Mouse (Mus musculus) 3134 (cell line): ENCODE results near the gene Cdh8.
"Not testable (repeated sequence)": the region's sequence is repeated elsewhere in the genome, so short reads cannot be mapped to it uniquely, and the experiment has no call there.

Experiments used
- DNase-seq: peaks from one replicate; pipeline ENCODE4 v3.0.0-alpha.2; 2011; ENCODE audit warnings: low spot score; ENCODE audit not compliant: insufficient read length; ENCODE audit errors: extremely low read depth

Gene Cdh8

DNA sequence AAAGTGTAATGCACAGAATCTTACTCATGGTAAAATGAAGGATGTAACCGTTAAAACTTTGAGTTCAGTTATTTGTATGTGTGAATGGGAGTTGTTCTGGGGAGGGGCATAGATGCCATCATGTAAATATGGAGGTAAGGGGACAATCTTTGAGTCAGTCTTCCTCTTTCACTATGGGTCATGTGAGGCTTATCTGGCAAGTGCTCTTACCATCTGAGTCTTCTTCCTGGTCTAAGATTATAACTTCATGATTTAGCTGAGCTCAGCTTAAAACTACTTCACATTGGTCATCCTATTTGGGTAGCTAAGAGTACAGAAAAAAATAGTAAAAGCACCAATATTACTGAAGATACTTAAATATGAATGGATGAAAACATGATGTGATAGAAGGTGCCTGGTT, 126.1 kb downstream of the Cdh8 start:
- DNase-seq: no peak

DNA sequence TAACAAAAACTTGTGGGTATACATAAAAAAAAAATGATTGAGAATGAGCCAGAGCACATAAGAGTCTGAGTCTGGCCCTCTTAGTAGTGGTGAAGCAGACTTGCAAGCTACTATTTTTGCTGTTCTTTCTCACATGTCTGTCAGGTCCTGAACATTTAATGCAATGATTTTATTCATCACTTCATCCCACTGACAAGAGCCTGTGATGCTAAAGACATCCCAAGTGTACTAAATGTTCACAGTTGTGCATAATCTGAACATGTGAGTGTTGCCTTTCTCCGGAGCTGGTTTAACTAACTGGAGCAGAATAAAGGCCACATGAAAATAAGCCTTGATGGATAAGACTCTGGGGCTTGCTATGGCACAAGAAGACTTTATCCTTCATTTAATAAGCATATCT, 131.2 kb downstream of the Cdh8 start:
- no peak for DNase-seq

DNA sequence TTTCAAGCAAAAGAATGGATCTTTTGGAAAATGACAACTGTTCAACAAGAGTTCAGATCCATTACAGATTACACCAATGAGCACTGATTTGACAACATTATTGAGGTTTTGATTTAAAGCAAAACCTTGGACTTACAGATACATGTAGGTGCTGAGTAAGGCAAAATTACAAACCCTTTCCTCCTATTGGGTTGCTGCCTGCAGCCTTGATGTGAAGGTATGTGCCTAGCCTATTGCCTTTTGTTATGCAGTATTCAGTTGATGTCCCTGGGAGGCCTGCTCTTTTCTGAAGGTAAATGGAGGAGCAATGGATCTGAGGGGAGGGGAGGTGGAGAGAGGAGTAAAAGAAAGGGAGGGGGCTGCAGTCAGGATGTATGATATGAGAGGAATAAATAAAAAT, 135.9 kb downstream of the Cdh8 start:
- DNase-seq: no peak

DNA sequence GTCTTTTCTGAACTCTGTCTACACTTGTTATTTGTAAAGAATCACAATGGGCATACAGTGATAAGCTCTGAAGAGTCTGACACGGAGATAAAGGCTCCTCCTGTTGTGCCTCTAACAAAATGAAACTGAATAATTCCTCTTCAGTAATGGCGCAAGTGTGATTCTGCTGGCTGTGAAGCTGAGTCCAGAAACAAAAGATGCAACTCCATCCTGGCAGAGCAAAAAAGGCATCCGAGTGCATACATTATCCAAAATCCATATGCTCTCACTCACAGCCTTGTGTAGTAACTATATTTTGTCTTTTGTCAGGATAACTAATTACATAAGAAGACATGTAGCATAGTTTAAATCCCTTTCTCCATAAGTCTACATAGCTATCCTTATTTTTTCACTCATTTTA, 149.1 kb downstream of the Cdh8 start:
- DNase-seq: no peak

DNA sequence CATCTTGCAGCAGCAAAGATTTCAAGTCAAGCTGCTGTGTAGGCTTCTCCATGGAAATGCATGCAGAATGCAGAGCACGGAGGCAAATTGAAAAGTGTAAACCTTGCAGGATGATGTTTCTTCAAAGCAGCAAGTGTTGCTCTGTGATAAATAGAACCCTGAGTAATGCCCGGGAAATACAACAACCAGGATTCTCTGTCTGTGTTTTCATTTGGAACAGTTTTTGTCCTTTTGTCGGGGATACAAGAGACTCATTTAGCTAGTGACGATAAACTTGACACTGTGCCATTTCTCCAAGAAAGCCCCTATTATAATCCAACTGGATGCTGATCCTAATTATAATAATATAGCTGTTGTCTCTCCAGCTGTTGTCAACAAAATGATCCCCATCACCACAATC, 181.9 kb downstream of the Cdh8 start:
- no peak for DNase-seq

DNA sequence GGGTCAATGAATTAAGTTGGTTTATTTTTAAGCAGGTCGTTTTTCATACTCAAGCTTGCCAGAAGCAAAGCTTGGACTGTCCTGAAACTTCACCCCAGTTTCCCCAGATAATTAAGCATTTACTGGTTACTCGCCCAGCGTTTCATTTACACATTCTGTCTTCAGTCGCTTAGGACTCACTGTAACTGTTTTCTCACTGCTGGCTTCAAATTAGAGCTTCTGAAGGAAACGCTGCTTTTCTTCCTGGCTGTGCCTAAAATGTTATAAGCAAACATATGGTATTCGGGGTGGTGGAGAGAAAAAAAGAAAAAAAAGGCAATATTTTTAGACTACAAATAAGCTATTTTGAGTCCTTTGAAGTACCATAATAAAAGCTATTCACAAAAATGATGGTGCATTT, 192.6 kb downstream of the Cdh8 start:
- DNase-seq: no peak

DNA sequence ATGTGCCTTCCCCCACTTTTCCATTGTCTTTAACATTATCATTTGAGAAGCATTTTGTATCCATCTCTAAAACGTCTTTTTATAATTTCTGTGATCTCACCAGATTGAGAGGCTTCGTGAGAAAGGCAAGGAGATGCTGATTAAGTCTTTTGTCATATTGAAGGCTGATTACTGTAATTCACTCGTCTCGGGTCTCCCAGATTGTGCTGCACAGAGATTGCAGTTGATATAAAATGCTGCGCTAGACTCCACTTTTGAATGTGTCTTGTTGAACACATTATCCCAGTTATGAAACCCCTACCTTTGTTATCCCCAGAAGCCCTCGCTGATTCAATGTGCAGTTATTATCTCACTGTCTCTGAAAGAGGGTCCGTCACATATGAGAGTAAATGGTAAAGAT, 211.1 kb downstream of the Cdh8 start:
- DNase-seq: no peak

DNA sequence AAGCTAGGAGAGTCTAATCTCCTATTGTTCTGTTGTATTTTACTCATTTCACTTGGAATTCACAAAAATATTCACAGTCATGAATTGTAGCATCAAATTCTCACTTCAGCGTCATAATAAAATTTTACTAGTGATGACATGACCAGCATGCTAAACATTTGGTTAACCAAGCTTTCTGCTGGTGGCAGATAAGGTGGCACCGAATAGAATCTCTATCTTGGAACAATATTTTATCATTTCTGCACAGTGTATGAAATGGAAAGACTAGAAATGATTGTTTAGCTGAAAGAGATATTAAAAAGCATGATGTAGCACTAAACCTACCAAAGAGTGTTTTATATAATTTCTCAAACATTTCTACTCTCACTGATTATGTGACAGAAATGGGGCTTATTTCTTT, 225.6 kb downstream of the Cdh8 start:
- no peak for DNase-seq

DNA sequence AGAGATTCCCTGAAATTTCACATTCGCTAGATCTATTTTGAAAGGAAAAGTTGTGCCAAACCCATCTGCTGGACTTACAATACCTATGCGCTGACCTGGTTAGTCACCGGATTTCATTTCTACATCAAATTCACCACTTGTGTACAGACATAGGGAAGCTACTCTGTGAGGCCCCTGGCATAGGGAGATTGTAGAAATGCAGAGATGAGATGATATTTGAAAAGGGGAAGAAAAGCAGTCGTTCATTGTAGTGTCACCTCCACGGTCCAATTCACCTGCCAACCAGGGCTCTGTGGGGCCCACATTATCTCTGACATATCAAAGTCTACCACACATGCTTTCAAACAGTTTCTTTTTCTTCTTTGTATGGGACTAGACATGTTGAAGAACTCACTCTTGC, 229.4 kb downstream of the Cdh8 start:
- no peak for DNase-seq

DNA sequence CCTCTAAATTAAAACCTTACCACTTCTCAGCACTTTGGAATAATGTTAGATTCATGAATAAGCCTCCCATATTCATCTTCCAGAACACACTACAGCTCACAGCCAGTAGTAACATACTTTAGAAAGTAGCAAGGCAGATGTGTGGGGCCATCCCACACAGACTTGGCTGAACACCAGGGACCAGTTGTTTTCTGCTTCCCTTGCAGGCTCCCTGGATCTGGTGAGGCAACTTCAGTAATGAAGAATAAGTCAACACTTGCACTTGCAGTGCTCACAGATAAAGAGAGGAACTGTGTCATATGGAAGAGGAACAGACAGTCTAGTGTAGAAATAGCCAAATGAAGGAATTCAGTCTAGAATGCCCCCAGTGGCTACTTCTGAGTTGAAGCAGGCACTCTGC, 232.1 kb downstream of the Cdh8 start:
- no peak for DNase-seq

DNA sequence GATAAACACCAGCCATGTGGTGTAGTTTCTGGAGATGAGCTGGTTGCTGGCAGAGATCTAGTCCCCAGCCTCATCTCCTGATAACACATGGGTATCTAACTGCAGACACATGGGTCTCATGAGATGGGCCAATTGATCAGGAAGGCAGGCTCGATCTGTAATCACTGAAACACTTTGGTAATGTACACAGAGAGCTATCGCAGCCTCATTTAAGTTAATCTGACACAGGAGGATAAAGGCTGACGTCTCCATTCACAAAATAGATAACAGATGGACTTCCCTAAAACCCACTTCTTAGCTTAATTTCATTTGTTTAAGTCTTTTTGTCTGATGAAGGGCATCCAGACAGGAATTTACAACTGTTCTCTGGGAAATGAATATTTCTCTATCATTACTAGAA, 249.3 kb downstream of the Cdh8 start:
- DNase-seq: no peak

DNA sequence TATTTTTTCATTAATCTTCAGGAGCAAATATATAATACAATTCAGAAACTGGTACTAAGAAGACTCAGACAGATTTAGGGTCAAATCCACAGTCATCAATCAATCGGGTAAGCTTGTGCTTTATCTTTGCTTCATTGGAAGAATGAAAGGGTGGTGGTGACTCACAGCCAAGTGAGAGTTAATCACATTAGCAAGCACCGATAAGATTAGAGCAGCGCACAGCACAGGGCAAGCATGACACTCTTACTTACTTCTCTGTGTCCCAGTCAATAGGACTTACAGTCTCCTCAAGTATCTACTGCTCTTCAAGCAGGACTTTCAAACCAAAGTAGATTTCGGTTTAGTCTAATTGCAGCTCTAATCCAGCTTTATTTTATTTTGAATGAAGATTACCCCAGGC, 254.6 kb downstream of the Cdh8 start:
- DNase-seq: no peak

DNA sequence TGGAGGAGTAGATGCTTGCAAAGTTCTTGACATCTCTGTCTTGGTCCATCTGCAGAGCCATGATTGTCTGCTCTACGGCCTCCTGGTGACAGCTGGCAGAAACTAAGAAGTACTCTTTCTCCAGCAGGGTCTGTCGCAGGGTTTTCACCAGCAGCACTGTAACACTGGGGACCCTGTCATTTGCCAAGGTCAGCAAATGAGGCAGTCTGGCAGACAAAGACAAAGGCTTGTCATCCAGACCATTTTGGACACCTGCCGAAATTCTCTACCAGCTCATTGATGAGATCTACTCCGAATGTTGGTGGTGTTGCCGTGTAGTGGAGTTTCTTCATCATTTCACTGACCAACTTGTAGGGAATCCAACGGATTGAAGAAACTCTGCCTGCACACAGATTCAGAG, 270.8 kb downstream of the Cdh8 start:
- no peak for DNase-seq

DNA sequence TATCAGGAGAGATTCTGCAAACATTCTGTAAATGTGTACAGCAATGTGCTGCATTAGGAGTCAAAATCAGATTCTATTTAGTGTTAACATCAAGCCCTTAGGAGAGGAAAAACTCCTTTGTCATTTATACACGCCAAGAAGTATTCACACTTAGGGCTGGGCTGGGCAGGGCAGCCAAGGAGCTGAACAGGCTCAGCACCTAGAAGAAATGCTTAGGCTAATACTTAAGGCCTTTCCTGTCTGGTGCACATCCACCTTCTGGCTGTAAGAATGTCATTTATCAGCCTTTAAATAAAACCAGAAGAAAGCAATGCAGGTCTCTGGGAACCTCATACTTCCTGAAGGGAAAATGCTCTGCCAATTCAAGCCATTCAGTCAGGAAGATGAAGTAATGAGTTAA, 271.5 kb downstream of the Cdh8 start:
- not testable (repeated sequence) for DNase-seq

DNA sequence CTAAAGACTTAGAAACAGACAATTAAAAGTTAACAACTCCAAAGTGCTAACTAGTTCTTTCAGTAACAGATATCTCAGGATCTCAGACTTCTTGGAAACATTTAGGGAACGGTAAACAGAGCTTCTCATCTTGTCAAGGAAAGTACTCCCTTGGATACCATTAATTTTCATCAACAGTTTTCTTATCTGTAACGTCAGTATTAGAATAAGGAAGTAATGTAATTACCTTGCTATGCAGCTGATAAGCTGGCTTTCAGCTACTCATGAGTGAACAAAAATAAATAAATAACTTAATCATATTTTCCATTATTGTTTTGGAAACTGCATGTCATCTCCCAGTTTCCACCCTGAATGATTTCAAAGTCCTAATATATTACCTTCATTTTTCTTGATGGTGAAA, 317.8 kb downstream of the Cdh8 start:
- no peak for DNase-seq

DNA sequence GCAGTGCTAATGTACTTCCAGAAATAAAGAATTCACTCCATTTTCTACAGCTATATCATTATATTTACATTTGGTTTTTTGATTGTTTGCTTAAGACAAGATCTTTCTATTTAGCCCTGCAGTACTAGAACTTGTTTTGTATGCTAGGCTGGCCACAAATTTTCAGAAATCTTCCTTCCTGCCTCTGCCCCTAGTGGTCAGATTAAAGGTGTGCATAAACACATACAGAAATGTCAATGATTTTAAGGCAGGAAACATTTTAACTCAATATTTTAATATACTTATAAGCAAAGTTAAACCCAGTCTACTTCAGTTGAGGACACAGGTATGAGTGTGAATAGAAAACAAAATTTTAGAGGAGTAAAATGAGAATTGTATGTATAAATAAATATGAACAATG, 364.9 kb downstream of the Cdh8 start:
- DNase-seq: no peak

DNA sequence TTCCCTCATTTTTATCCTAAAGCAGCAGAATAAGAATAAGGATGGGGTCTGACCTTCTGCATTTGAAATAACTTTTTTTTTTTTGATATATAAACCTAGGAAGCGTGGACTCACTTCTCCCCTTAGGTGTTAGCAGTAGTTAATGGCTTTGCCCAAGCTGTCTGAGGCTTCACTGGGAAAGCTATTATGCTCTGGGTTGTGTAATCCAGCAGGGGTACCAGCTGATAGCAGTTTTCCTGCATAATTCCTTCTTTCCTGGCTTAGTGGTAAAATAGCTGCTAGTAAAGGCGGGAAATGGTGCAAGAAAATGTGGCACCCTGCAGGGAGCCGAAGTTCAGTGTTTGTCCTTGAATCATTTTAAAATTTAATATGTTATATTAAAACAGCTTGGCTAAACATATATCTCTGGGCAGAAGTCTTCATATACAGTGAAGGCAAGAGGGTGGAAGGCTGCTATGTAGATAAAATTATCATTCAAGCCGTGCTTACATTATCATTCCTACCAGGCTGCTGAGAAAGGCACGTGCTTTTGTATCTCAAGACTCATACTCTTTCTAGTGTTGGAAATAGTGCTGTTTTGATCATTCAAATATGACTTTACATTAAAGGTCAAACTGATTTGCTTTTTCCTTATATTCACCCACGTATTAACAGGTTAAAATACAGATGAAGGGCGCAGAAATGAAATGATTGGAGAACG, 367.5 kb downstream of the Cdh8 start:
- DNase-seq: no peak

DNA sequence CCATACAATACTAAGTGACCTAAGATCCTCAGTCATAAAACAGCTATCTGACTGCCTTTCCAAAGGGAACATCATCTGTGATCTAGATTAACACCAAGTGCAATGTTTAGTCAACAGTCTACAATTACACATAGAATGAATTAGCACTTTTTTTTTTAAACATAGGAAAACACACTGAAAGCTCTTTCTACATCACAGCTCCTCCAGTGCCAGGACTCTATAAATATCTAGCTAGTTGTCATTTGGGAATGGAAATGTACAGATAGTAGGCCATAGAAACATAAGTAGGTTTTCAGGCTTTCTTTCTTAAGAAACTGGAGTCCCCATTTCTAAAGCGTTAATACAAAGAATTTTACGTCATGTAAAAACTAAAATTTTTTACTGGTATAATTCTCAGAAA, 375.8 kb downstream of the Cdh8 start:
- no peak for DNase-seq

DNA sequence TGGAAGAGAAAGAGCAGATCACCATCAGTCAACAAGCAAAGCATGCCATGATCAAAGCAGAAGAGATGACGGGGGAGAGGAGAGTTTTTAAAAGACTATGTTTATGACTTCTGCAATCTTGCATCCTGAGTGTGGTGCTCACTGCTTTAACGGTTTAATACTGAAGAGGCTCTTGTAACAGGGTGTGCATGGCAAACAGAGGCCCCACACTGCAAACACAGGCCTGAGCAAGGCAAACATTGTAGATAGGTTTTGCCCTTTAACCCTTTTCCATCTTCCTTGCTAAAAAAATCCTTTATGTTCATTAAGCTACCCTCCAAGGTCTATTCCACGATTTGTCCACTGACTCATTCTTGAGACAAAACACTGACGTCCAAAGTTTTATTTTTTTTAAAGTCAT, 385.2 kb downstream of the Cdh8 start:
- DNase-seq: no peak
